Mouse (Mus musculus) MEL (cell line): ENCODE results near the gene Ptger1. TPM values are rescaled to one million over a fixed set of nuclear protein-coding genes. Genes with fewer than 3 reads are reported as not detected.
A peak's percentile ranks its signal among the peaks of the same experiment; 100 is the strongest.

Experiments
- DNase-seq: peaks from one replicate; pipeline ENCODE4 v3.0.0; 2011; ENCODE audit warnings: low read depth, low spot score
- H3K27ac ChIP-seq: 2 replicates; pipeline ENCODE4 v1.5.1; 2012; ENCODE audit warnings: low read depth, mild to moderate bottlenecking, control low read depth, low read length, moderate library complexity; ENCODE audit not compliant: control insufficient read depth
- H3K27me3 ChIP-seq, 2 experiments: fragments of 150-350 bp in 1 of 2; sonication (generic) in 1 of 2; 2 replicates each; pipeline ENCODE4 v1.6.1; 2012; ENCODE audit warnings: low read length in 2 of 2, mild to moderate bottlenecking in 2 of 2, improper control_type of control experiment in 1 of 2, moderate library complexity in 1 of 2; ENCODE audit not compliant: insufficient read depth in 2 of 2, control insufficient read depth in 1 of 2
- H3K36me3 ChIP-seq, 2 experiments: 2 replicates each; pipeline ENCODE4 v1.6.1; 2012 to 2014; ENCODE audit warnings: low read length in 2 of 2, improper control_type of control experiment in 1 of 2, inconsistent platforms in 1 of 2, mild to moderate bottlenecking in 1 of 2; ENCODE audit not compliant: insufficient read depth in 2 of 2, control insufficient read depth in 1 of 2
- H3K4me1 ChIP-seq, 2 experiments: fragments of 150-350 bp in 1 of 2; sonication (generic) in 1 of 2; 2 replicates each; pipeline ENCODE4 v1.6.1; 2012; ENCODE audit warnings: low read length in 2 of 2, improper control_type of control experiment in 1 of 2, mild to moderate bottlenecking in 1 of 2; ENCODE audit not compliant: insufficient read depth in 2 of 2, control insufficient read depth in 1 of 2
- H3K4me3 ChIP-seq, 2 experiments: fragments of 150-350 bp in 1 of 2; sonication (generic) in 1 of 2; 2 replicates each; pipeline ENCODE4 v1.5.1; 2012; ENCODE audit warnings: low read depth in 2 of 2, low read length in 2 of 2, mild to moderate bottlenecking in 2 of 2, moderate library complexity in 2 of 2, control low read depth in 1 of 2, improper control_type of control experiment in 1 of 2; ENCODE audit not compliant: control insufficient read depth in 1 of 2, insufficient read depth in 1 of 2
- H3K79me2 ChIP-seq: 2 replicates; pipeline ENCODE4 v1.6.1; 2012; ENCODE audit warnings: mild to moderate bottlenecking, low read length, moderate library complexity; ENCODE audit not compliant: control insufficient read depth, poor library complexity, insufficient read depth
- H3K9ac ChIP-seq: 2 replicates; pipeline ENCODE4 v1.6.1; 2012; ENCODE audit warnings: low read depth, mild to moderate bottlenecking, control low read depth, low read length, moderate library complexity; ENCODE audit not compliant: control insufficient read depth, poor library complexity, severe bottlenecking
- H3K9me3 ChIP-seq: fragments of 150-350 bp; sonication (generic); replicated peaks from 2 replicates; pipeline ENCODE4 v1.6.1; 2012; ENCODE audit warnings: mild to moderate bottlenecking, low read length, improper control_type of control experiment, moderate library complexity; ENCODE audit not compliant: insufficient read depth
- CHD1 ChIP-seq: IDR thresholded peaks from 2 replicates; pipeline ENCODE4 v1.6.1; 2012; ENCODE audit warnings: low read depth, mild to moderate bottlenecking, inconsistent platforms, low read length, improper control_type of control experiment
- CHD2 ChIP-seq: IDR thresholded peaks from 2 replicates; pipeline ENCODE4 v1.6.1; 2011; ENCODE audit warnings: low read length, improper control_type of control experiment
- CTCF ChIP-seq, 3 experiments: IDR thresholded peaks in 2 of 3; conservative IDR thresholded peaks in 1 of 3; 2 replicates each; pipeline ENCODE4 v1.5.1; 2011 to 2012; ENCODE audit warnings: low read length in 3 of 3, low read depth in 2 of 3, mild to moderate bottlenecking in 2 of 3, improper control_type of control experiment in 1 of 3, inconsistent platforms in 1 of 3, mixed read lengths in 1 of 3, moderate library complexity in 1 of 3; ENCODE audit not compliant: control insufficient read depth in 1 of 3, insufficient read depth in 1 of 3, poor library complexity in 1 of 3, severe bottlenecking in 1 of 3
- E2F4 ChIP-seq: IDR thresholded peaks from 2 replicates; pipeline ENCODE4 v1.6.1; 2011; ENCODE audit warnings: low read depth, low read length, improper control_type of control experiment, borderline replicate concordance
- ELF1 ChIP-seq: IDR thresholded peaks from 2 replicates; pipeline ENCODE4 v1.6.1; 2014; ENCODE audit warnings: low read depth, mild to moderate bottlenecking, inconsistent platforms, low read length, improper control_type of control experiment, moderate library complexity
- HCFC1 ChIP-seq: IDR thresholded peaks from 2 replicates; pipeline ENCODE4 v1.6.1; 2012; ENCODE audit warnings: low read depth, mild to moderate bottlenecking, inconsistent platforms, low read length, improper control_type of control experiment, moderate library complexity
- KAT2A ChIP-seq: conservative IDR thresholded peaks from 2 replicates; pipeline ENCODE4 v1.6.1; 2012; ENCODE audit warnings: low read depth, low read length, improper control_type of control experiment, inconsistent platforms
- MAFK ChIP-seq: IDR thresholded peaks from 2 replicates; pipeline ENCODE4 v1.6.1; 2011; ENCODE audit warnings: low read depth, mild to moderate bottlenecking, low read length, improper control_type of control experiment, borderline replicate concordance
- MAZ ChIP-seq: IDR thresholded peaks from 2 replicates; pipeline ENCODE4 v1.6.1; 2012; ENCODE audit warnings: low read depth, mild to moderate bottlenecking, inconsistent platforms, low read length, improper control_type of control experiment
- MEF2A ChIP-seq: IDR thresholded peaks from 2 replicates; pipeline ENCODE4 v1.6.1; 2014; ENCODE audit warnings: low read depth, mild to moderate bottlenecking, inconsistent platforms, low read length, improper control_type of control experiment; ENCODE audit not compliant: poor library complexity, insufficient replicate concordance, severe bottlenecking; ENCODE audit errors: extremely low read depth
- MYB ChIP-seq: IDR thresholded peaks from 2 replicates; pipeline ENCODE4 v1.6.1; 2011; ENCODE audit warnings: mild to moderate bottlenecking, low read depth, low read length, improper control_type of control experiment
- MYC ChIP-seq: IDR thresholded peaks from 2 replicates; pipeline ENCODE4 v1.6.1; 2011; ENCODE audit warnings: low read depth, mild to moderate bottlenecking, low read length, improper control_type of control experiment, moderate library complexity
- NRF1 ChIP-seq: IDR thresholded peaks from 2 replicates; pipeline ENCODE4 v1.6.1; 2014; ENCODE audit warnings: low read depth, mild to moderate bottlenecking, inconsistent platforms, low read length, improper control_type of control experiment, moderate library complexity; ENCODE audit not compliant: poor library complexity, insufficient read depth, severe bottlenecking
- POLR2AphosphoS2 ChIP-seq: IDR thresholded peaks from 2 replicates; pipeline ENCODE4 v1.6.1; 2011; ENCODE audit warnings: low read length, improper control_type of control experiment
- SIN3A ChIP-seq: IDR thresholded peaks from 2 replicates; pipeline ENCODE4 v1.6.1; 2012; ENCODE audit warnings: low read length, improper control_type of control experiment, inconsistent platforms
- TBP ChIP-seq: IDR thresholded peaks from 2 replicates; pipeline ENCODE4 v1.8.0; 2011; ENCODE audit warnings: low read depth, low read length, improper control_type of control experiment
- TCF12 ChIP-seq: IDR thresholded peaks from 2 replicates; pipeline ENCODE4 v1.6.1; 2014; ENCODE audit warnings: low read depth, mild to moderate bottlenecking, inconsistent platforms, low read length, improper control_type of control experiment, moderate library complexity
- USF1 ChIP-seq: IDR thresholded peaks from 2 replicates; pipeline ENCODE4 v1.6.1; 2014; ENCODE audit warnings: low read depth, mild to moderate bottlenecking, inconsistent platforms, low read length, improper control_type of control experiment, moderate library complexity
- USF2 ChIP-seq, 2 experiments: IDR thresholded peaks; 2 replicates each; pipeline ENCODE4 v1.6.1; 2011 to 2012; ENCODE audit warnings: improper control_type of control experiment in 2 of 2, low read length in 2 of 2, borderline replicate concordance in 1 of 2, inconsistent platforms in 1 of 2, low read depth in 1 of 2, mild to moderate bottlenecking in 1 of 2; ENCODE audit not compliant: insufficient read depth in 1 of 2
- ZC3H11A ChIP-seq: IDR thresholded peaks from 2 replicates; pipeline ENCODE4 v1.6.1; 2012; ENCODE audit warnings: low read depth, mild to moderate bottlenecking, inconsistent platforms, low read length, improper control_type of control experiment
- ZKSCAN1 ChIP-seq: IDR thresholded peaks from 2 replicates; pipeline ENCODE4 v1.6.1; 2012; ENCODE audit warnings: low read depth, mild to moderate bottlenecking, inconsistent platforms, low read length, improper control_type of control experiment, moderate library complexity
- ZNF384 ChIP-seq: IDR thresholded peaks from 2 replicates; pipeline ENCODE4 v1.6.1; 2012; ENCODE audit warnings: low read depth, mild to moderate bottlenecking, inconsistent platforms, low read length, improper control_type of control experiment
- polyA plus RNA-seq, 2 experiments: library from polyadenylated mRNA; stranded (reverse) in 1 of 2; unstranded in 1 of 2; fragments of >175 nt in 1 of 2; fragments of >200 nt in 1 of 2; gene quantifications; 2 replicates each; pipeline versions ENCODE4 v1.2.1 to v1.2.4; 2012; ENCODE audit warnings: low replicate concordance in 2 of 2, low read depth in 1 of 2; ENCODE audit not compliant: insufficient read length in 2 of 2, insufficient read depth in 1 of 2, missing spikeins in 1 of 2
- total RNA-seq: library from RNA; depleted of rRNA; stranded (reverse); fragments of 300-350 nt; gene quantifications from 2 replicates; pipeline ENCODE4 v1.2.3, GENCODE M21; 2012

Ptger1 gene
- total and polyA plus RNA-seq, 3 experiments, result 3.1 to 4.0 TPM; not detected in 1

DNA sequence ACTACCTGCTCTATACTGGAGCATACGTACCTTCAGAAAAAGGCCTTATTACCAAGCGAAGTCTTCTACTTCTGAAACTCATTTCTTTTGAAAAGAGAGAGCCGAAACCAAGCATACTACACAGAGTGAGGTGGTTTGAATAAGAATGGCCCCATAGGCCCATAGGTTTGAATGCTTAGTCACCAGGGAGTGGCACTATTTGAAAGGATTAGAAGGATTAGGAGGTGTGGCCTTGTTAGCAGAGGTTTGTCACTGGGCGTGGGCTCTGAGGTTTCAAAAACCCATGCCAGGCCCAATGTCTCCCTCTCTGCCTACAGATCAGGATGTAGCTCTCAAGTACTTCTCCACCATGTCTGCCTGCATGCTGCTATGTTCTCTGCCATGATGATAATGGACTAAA lies 18.4 kb upstream of the Ptger1 start:
- Histone ChIP-seq H3K27ac (no peak overlapping the region), H3K27me3 (peaks cover 0 to 2% of the 10 kb centered on the region in 2 experiments; a peak in 1 of 4 replicates), H3K9ac (no peak overlapping the region), H3K79me2 (no peaks in the 10 kb centered on the region; the same call in 1 of the 2 replicates)
- TF ChIP-seq ZKSCAN1 (no peak), MEF2A (no peak), CHD2 (no peak), E2F4 (no peak)
- TF ChIP-seq, all 39 proteins: peak for 0
- Histone ChIP-seq H3K4me3 (no peak overlapping the region), H3K9me3 (no peaks in the 10 kb centered on the region), H3K4me1 (peaks cover 0 to 4% of the 10 kb centered on the region in 2 experiments; a peak in 2 of 4 replicates), H3K36me3 (no peaks in the 10 kb centered on the region; a peak in 1 of 4 replicates)
- DNase-seq, result no peak

GRCm38 (mm10) chr8:83649699-83650098 lies 16.8 kb upstream of the Ptger1 start:
- H3K27me3 ChIP-seq, result 0 out of 4 replicates have a peak, but pooled peaks cover 0 to 2% of the 10 kb centered on the region in 2 experiments
- TF ChIP-seq ELF1 (no peak), CHD1 (no peak), MYC (no peak), E2F4 (no peak), MAZ (no peak), HCFC1 (no peak)

DNA sequence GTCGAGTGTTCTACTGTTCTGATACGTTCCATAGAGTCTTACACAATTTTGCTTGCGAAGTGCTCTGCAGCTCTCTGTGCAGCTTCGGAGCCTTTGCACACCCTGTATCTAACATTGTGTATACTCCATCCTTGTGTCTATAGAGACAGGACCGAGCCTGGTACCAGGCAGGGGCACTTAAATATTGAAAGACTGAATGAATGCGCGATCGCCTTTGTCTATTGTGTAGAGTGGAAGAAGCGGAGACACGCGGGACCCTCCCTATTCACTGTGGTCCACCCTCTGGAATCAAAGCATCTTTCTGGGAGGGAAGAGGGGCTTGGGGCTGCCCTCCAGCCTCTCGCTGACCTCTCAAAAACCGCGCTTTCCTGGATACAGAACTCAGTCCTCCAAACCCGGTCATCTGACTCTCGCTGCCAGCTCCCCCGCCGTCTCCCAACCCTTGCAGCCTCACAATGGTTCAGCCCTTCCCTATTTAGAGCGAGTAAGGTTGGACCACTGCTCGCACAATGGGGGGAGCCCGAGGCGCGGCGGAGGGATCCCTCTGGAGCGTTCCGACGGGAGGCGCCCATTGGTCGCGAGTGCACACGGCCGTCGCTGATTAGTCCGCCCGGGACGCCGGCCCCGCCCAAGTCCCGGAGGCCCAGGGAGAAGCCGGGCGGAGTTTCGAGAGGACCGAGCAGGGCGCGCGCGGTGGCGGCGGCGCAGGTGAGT lies 14.3 kb upstream of the Ptger1 start, which contains the start of gene Gipc1:
Gene Gipc1 (plus strand): TSS at position 648 of the 714 bp plus-strand sequence.
- peaks cover 0 to 4% of the 10 kb centered on the region in 2 experiments; a peak in 2 of 4 replicates for H3K4me1 ChIP-seq
- TF ChIP-seq ZNF384, result no peak
- no peak for TF ChIP-seq ZKSCAN1
- no peak for TF ChIP-seq MYB
- peak; percentile 49 for TF ChIP-seq NRF1
- peak; percentile 61; the same call in 1 of the 2 replicates for TF ChIP-seq POLR2AphosphoS2
- TF ChIP-seq CHD1, result peak; percentile 99
- 0 out of 6 replicates have a peak, but pooled peaks of 1 of the 3 experiments have one; percentile 5 for TF ChIP-seq CTCF (IDR thresholded peaks at IDR 0.05 in 2 of 3, conservative IDR thresholded peaks at IDR 0.05 in 1 of 3; ENCODE audit: control insufficient read depth in 1 of 3, insufficient read depth in 1 of 3, low read depth in 2 of 3, low read length in 3 of 3, poor library complexity in 1 of 3, severe bottlenecking in 1 of 3)
- TF ChIP-seq TCF12, result peak; percentile 60; the same call in 1 of the 2 replicates
- peak; percentile 100 for TF ChIP-seq MAZ
- peak; percentile 71 for TF ChIP-seq SIN3A
- no peak for TF ChIP-seq MEF2A
- peak; percentile 80 for TF ChIP-seq USF1
- TF ChIP-seq ELF1, result no peak
- peak; percentile 34; the same call in 1 of the 2 replicates for TF ChIP-seq TBP
- no peak for TF ChIP-seq MAFK
- no peak for TF ChIP-seq ZC3H11A
- peak; percentile 78 for TF ChIP-seq KAT2A
- TF ChIP-seq USF2 (IDR thresholded peaks at IDR 0.05; ENCODE audit: borderline replicate concordance in 1 of 2, insufficient read depth in 1 of 2, low read depth in 1 of 2, low read length in 2 of 2), result 0 out of 4 replicates have a peak, but pooled peaks of 1 of the 2 experiments have one; percentile 15

More at GRCm38 (mm10) chr8:83649699-83650098, 16.8 kb upstream of the Ptger1 start:
- Histone ChIP-seq H3K36me3 (no peaks in the 10 kb centered on the region; a peak in 1 of 4 replicates), H3K79me2 (no peaks in the 10 kb centered on the region; the same call in 1 of the 2 replicates), H3K4me3 (no peak overlapping the region), H3K9me3 (no peaks in the 10 kb centered on the region), H3K9ac (no peak overlapping the region), H3K4me1 (peaks cover 0 to 4% of the 10 kb centered on the region in 2 experiments; a peak in 2 of 4 replicates), H3K27ac (no peak overlapping the region)
- DNase-seq, result no peak

More for the DNA sequence above, 14.3 kb upstream of the Ptger1 start, which contains the start of gene Gipc1:
- H3K27me3 ChIP-seq, result no peaks in the 10 kb centered on the region
- H3K9ac ChIP-seq, result peak within 1 kb of the TSS; percentile 82
- DNase-seq, result peak; percentile 99
- H3K79me2 ChIP-seq, result no peaks in the 10 kb centered on the region; the same call in 1 of the 2 replicates
- no peaks in the 10 kb centered on the region for H3K9me3 ChIP-seq
- peak within 1 kb of the TSS; percentile 85 to 86 for H3K4me3 ChIP-seq
- H3K36me3 ChIP-seq, result no peaks in the 10 kb centered on the region; a peak in 1 of 4 replicates
- peak within 1 kb of the TSS; percentile 41 for H3K27ac ChIP-seq
